Mouse (Mus musculus) kidney, adult 2 months (tissue): ENCODE measurements at regions not wholly inside any gene's neighbourhood (a gene's known extent, or its start where the extent isn't known, plus 50 kb on each side); places are given as distances from the start of the nearest gene placed in this dataset.

Source experiments
- DNase-seq: peaks from one replicate; pipeline ENCODE4 v3.0.0; 2021
- H3K27ac ChIP-seq: fragments of 200-500 bp; 2 replicates; pipeline ENCODE4 v1.5.1; 2012; ENCODE audit warnings: low read depth, low read length, control low read depth, inconsistent platforms; ENCODE audit not compliant: insufficient read depth
- H3K27me3 ChIP-seq: fragments of 200-500 bp; replicated peaks from 2 replicates; pipeline ENCODE4 v1.6.1; 2012; ENCODE audit warnings: mild to moderate bottlenecking, moderate library complexity, low read length, inconsistent platforms; ENCODE audit not compliant: control insufficient read depth, insufficient read depth
- H3K36me3 ChIP-seq: fragments of 200-500 bp; 2 replicates; pipeline ENCODE4 v1.6.1; 2012; ENCODE audit warnings: mild to moderate bottlenecking, moderate library complexity, low read length, inconsistent platforms; ENCODE audit not compliant: control insufficient read depth, insufficient read depth
- H3K4me1 ChIP-seq: fragments of 200-500 bp; 2 replicates; pipeline ENCODE4 v1.6.1; 2011; ENCODE audit warnings: low read length; ENCODE audit not compliant: control insufficient read depth, insufficient read depth
- H3K4me3 ChIP-seq: fragments of 200-500 bp; 2 replicates; pipeline ENCODE4 v1.5.1; 2011; ENCODE audit warnings: mild to moderate bottlenecking, low read depth, low read length, control low read depth; ENCODE audit not compliant: insufficient read depth
- CTCF ChIP-seq: fragments of 200-500 bp; conservative IDR thresholded peaks from 2 replicates; pipeline ENCODE4 v1.5.1; 2011; ENCODE audit warnings: low read depth, mild to moderate bottlenecking, control low read depth, low read length, moderate library complexity, mixed read lengths; ENCODE audit not compliant: insufficient read depth, insufficient read length
- POLR2A ChIP-seq: fragments of 200-500 bp; IDR thresholded peaks from one replicate; pipeline ENCODE4 v1.6.1; 2011; ENCODE audit warnings: low read depth, low read length, control low read depth
- WGBS: fragments of 180-500 bp; shearing (Covaris S2); methylation state at CpG from one replicate; pipeline ENCODE4 v1.1.7; 2018; 5-methylcytosine and 5-hydroxymethylcytosine counted together

- no peaks in the 10 kb centered on the region for H3K36me3 ChIP-seq
- peak; percentile 44 for DNase-seq
- TF ChIP-seq POLR2A (no peak), CTCF (no peak)
- H3K27me3 ChIP-seq, result no peaks in the 10 kb centered on the region
- H3K27ac ChIP-seq, result no peak overlapping the region
- H3K4me3 ChIP-seq, result no peak overlapping the region
- H3K4me1 ChIP-seq, result peaks cover 7% of the 10 kb centered on the region; the same call in 1 of the 2 replicates
Observed at GRCm38 (mm10) chr12:119082781-119083180, 116.6 kb upstream of the Abcb5 start.

GRCm38 (mm10) chr12:119075825-119076224, 109.6 kb upstream of the Abcb5 start:
- Histone ChIP-seq H3K27me3 (no peaks in the 10 kb centered on the region), H3K4me1 (no peaks in the 10 kb centered on the region), H3K27ac (no peak overlapping the region), H3K4me3 (no peak overlapping the region), H3K36me3 (no peaks in the 10 kb centered on the region)
- 80% methylated on average over 1 of the region's 1 CpGs for WGBS
- DNase-seq, result no peak
- TF ChIP-seq POLR2A (no peak), CTCF (no peak)

DNA sequence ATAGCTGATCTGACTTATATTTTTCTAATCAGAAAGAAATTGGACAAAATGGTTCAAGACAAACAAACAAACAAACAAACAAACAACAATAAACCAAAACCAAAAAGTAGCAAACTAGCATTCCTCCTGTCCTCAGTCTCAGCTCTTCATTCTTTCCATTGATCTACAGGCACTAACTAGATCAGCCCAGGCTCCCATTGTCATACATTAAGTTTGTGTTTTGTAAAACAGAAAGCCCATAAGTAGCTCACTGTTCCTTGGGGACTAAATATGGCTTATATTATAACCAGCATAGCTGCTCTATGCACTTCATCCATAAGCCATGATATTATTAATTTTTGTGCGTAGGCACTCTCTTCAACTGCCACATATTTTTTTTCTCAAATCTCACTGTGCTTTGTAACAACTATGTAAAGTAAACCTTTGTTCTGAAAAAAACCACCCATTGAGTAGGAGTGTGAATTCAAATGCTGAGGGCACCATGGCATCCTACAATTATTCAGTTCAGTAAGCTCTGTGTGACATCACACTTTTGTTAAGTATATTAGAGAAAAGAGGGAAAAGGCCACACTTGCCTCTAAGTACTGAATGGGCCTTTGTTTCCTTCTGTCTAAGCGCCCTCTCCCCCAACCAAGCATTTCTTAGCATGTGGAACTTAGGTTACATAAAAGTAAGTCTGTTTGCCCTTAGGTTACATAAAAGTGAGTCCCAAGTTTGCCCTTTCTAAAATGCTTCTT, 108.7 kb upstream of the Abcb5 start:
- Histone ChIP-seq H3K27me3 (no peaks in the 10 kb centered on the region), H3K4me3 (no peak overlapping the region), H3K27ac (no peak overlapping the region), H3K36me3 (no peaks in the 10 kb centered on the region), H3K4me1 (peaks cover 1% of the 10 kb centered on the region; the same call in 1 of the 2 replicates)
- 85% methylated on average over 2 of the region's 2 CpGs for WGBS
- TF ChIP-seq POLR2A (no peak), CTCF (no peak)
- no peak for DNase-seq

DNA sequence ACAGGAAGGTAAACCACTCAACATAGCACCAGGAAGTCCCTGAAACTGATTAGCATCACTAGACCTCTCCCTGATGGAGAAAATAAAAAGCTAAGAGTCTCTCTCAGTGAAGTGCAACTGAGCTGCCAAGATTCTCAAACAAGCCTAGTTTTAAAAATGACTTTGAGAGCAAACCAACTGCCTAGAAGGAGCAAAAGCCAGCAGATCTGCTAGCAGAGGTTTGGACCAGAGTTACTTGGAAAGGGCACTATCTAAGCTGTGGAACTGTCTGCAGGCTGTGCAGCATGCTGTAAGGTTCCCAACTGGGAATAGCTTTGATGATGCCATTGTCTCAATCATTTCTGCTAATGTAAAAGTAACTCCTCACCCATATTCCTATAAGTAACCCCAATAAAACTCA, 107.9 kb upstream of the Abcb5 start:
- no peaks in the 10 kb centered on the region for H3K27me3 ChIP-seq
- no peak for DNase-seq
- no peaks in the 10 kb centered on the region for H3K36me3 ChIP-seq
- TF ChIP-seq CTCF (no peak), POLR2A (no peak)
- no peak overlapping the region for H3K27ac ChIP-seq
- H3K4me3 ChIP-seq, result no peak overlapping the region
- H3K4me1 ChIP-seq, result peaks cover 5% of the 10 kb centered on the region; the same call in 1 of the 2 replicates

DNA sequence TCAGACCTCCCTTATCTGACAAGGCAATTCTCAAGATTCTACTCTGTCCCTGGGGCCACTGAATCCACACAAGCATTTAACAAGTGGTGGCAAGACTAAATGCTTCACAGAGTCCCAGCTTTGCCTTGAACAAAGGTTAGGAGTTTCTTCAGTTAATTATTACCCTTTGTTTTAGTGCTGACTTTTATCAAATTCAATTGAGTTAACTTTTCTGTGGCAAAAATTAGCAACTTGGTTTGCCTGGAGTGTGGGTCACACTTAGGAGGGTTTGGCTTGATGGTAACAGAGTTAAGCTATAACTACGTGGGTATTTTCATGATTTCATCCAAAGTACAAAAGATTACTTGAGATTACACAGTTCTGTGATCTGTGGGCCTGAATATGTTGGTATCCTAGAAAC, 104.7 kb upstream of the Abcb5 start:
- H3K36me3 ChIP-seq, result no peaks in the 10 kb centered on the region
- DNase-seq, result peak; percentile 86
- no peaks in the 10 kb centered on the region for H3K27me3 ChIP-seq
- 35% methylated on average over 1 of the region's 1 CpGs for WGBS
- TF ChIP-seq POLR2A (no peak), CTCF (no peak)
- H3K27ac ChIP-seq, result peak overlapping the region; percentile 94
- H3K4me1 ChIP-seq, result peaks cover 5% of the 10 kb centered on the region; the same call in 1 of the 2 replicates
- H3K4me3 ChIP-seq, result no peak overlapping the region

DNA sequence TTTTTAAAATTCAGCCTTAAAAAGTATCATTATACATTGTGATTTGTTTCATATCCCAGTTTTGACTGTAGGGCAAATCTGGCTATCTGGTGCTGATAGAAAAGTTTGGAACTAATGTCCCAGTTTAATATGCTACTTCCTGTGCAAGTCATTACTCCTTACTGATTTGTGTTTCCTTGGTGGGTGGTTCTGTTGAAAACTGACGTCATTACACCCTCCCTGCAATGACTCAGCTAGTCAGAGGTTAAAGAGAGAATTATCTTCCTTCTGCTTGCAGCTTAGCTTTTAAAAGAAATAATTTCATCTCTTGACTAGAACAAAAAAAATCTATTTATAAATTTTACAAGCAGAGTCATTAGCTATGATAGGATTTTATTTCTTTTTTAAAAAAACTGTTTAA, 104.2 kb upstream of the Abcb5 start:
- no peak overlapping the region for H3K4me3 ChIP-seq
- H3K27ac ChIP-seq, result peak overlapping the region; percentile 50
- no peaks in the 10 kb centered on the region for H3K27me3 ChIP-seq
- peak; percentile 68 for DNase-seq
- H3K36me3 ChIP-seq, result no peaks in the 10 kb centered on the region
- TF ChIP-seq CTCF (no peak), POLR2A (no peak)
- peaks cover 5% of the 10 kb centered on the region; the same call in 1 of the 2 replicates for H3K4me1 ChIP-seq
- 0% methylated on average over 1 of the region's 1 CpGs for WGBS

DNA sequence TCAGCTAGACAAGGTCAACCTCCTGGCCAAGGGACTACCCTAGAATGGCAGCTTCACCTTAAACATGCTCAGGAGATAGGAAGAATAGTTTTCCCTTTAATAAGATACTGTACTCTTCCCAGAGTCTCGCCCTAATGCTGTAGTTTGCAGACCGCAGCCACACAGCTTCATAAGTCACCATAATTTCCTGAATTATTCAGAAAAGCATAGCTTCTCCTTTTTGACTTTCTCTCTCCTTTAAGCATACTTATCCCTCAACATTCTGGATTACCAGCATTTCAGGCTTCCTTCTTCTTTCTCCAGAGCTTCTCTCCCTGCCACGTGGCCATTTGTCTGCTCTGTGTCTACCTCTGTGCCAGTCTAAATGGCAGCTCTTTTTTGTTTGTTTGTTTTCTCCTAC, 103.5 kb upstream of the Abcb5 start:
- H3K4me1 ChIP-seq, result peaks cover 5% of the 10 kb centered on the region; the same call in 1 of the 2 replicates
- no peaks in the 10 kb centered on the region for H3K27me3 ChIP-seq
- no peak overlapping the region for H3K4me3 ChIP-seq
- DNase-seq, result no peak
- no peak for TF ChIP-seq POLR2A
- TF ChIP-seq CTCF, result no peak
- H3K36me3 ChIP-seq, result no peaks in the 10 kb centered on the region
- WGBS, result 70% methylated on average over 3 of the region's 3 CpGs
- H3K27ac ChIP-seq, result peak overlapping the region; percentile 66
